Mouse (Mus musculus) heart, postnatal 0 days (tissue): Measurements from ENCODE around the gene Cul4a.

Experiments
- CTCF ChIP-seq: IDR thresholded peaks from 2 replicates; pipeline ENCODE4 v1.5.1; 2016; ENCODE audit warnings: antibody characterized with exemption, control low read depth, low read depth
- EP300 ChIP-seq: IDR thresholded peaks from 2 replicates; pipeline ENCODE4 v1.6.1; 2016; ENCODE audit warnings: antibody characterized with exemption, low read depth

GRCm38 (mm10) chr8:13150929-13151328 is 45.5 kb downstream of the Cul4a start:
- no peak for TF ChIP-seq CTCF
- no peak for TF ChIP-seq EP300
